Mouse (Mus musculus): Measurements from ENCODE around the gene Pex7. TPM values are rescaled to one million over a fixed set of nuclear protein-coding genes. Genes with fewer than 3 reads are reported as not detected.

The Pex7 gene
- 4.0 TPM for polyA plus RNA-seq (2017; shearing (Covaris generic))

DNA sequence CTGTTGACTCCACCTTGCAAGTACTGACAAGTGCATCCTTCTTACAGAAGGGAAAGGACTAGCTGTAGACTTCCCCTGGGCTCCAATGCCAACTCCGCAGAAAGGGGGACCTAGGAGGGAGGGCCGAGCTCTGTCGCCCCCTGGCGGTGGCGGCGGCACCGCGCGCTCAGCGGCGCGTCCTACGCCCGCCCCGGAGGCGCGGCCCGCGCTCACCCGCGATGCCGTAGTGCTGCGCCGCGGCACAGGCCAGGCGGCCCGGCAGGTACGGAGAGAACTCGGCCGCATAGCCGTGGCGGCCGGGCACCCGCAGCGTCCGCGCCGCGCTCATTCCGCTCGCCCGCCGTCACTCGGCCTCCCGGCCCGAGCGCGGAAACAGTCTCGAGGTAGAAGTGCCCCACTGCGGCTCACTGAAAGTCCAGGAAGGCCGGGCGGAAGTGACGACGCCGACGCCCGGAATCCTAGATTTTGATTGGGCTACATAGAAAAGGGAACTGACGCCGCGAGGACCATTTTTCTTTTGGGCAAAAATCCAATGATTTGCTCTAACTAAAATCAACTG, at the start of gene Pex7:
Gene Pex7 (minus strand): TSS at position 444 of the 559 bp plus-strand sequence.

DNA sequence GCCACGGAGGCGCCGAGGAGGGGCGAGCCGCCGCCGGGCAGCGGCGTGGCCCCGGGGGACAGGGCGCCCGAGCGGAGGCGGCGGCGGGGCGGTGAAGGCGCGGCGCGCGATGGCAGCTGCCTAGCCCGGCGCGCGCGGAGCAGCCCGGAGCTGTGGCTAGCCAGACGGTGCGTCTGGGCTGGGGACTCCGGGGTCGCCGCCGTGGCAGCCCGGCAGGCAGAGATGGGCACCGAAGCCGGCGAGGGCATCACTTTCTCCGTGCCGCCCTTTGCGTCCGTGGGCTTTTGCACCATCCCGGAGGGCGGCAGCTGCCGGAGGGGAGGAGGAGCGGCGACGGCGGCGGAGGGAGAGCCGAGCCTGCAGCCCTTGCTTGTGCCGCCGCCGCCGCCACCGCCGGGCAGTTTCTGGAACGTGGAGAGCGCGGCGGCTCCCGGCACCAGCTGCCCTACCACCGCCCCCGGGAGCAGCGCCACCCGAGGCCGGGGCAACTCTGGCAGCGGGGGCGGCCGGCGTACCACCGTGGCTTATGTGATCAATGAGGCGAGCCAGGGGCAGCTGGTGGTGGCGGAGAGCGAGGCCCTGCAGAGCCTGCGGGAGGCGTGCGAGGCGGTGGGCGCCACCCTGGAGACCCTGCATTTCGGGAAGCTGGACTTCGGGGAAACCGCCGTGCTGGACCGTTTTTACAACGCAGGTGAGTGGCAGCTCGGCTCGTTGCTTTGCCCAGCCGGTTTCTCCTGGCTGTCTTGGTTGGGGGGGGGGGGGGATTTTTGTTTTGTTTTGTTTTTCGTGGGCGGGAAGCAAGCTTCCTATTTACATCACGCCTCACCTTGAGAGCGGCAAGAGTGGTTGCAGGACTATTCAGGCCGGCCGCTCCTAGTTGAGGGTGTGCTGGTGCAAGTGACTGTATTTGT, 27.1 kb upstream of the Pex7 start, which contains the start of gene Map3k5:
Gene Map3k5 (plus strand): TSS at position 89 of the 911 bp plus-strand sequence.

DNA sequence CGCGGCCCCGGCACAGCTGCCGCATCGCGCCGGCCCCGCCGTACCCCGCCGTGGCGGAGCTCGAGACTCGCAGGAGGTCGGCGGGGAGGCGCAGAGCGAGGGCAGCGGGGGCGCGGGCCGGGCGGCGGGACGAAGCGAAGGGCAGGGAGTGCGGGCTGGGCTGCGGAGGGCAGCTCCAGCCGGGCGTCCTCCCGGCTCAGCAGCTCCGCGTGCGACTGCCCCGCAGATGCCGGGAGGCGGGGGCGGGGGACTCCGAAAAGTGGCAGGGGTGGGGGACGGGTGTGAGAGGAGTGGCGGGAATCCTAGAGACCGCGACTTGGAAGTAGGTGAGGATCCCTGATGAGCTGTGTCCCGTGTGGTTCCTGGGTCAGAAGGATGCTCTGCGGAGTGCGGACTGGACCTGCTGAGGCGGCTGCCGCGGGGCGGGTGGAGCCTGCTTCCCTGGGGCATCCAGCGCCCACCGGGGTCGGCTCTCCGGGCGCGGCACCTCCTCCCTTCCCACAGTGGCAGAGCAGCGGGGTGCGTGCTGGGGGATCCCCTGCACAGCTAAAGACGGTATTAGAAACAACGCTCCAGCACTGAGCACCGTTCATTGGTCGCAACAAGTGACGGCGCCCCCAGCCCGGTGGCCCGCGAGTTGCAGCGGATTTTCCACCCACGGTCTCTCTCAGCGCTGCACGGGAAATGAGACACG, 56.3 kb downstream of the Pex7 start, which contains the start of gene Slc35d3:
Gene Slc35d3 (minus strand): TSS at position 462 of the 694 bp plus-strand sequence.

Other genes with a start within 250 kb of the Pex7 start
- not detected for gene Il20ra, start 195.1 kb downstream of the Pex7 start, polyA plus RNA-seq (2017; shearing (Covaris generic))
- not detected for gene Slc35d3, start 56.2 kb downstream of the Pex7 start, polyA plus RNA-seq (2017; shearing (Covaris generic))
- gene Map3k5, start 26.8 kb upstream of the Pex7 start, polyA plus RNA-seq (2017; shearing (Covaris generic)), result 5.5 TPM
- 14.9 TPM for gene Map7, start 240.8 kb upstream of the Pex7 start, polyA plus RNA-seq (2017; shearing (Covaris generic))